Mouse (Mus musculus): ENCODE data around the gene Ubl3. TPM values are rescaled to one million over a fixed set of nuclear protein-coding genes. Genes with fewer than 3 reads are reported as not detected.

Gene Ubl3
- polyA plus RNA-seq, 1 experiment from 2014 or later: 76.6 TPM

GRCm38 (mm10) chr5:148505381-148505780 is 47.2 kb downstream of the Ubl3 start:
- ATAC-seq (ENCODE audit: low FRiP score): no peak
- H3K9me3 ChIP-seq (ENCODE audit: control insufficient read depth, low read length): no peaks in the 10 kb centered on the region
- 92% methylated on average over 17 of the region's 17 CpGs for WGBS

GRCm38 (mm10) chr5:148502237-148502636 is 50.4 kb downstream of the Ubl3 start:
- no peaks in the 10 kb centered on the region for H3K9me3 ChIP-seq (ENCODE audit: control insufficient read depth, low read length)
- H3K4me3 ChIP-seq (ENCODE audit: low read depth, low read length): no peak overlapping the region
- DNase-seq (ENCODE audit: low spot score) (no peak), ATAC-seq (ENCODE audit: low FRiP score) (no peak)
- no peaks in the 10 kb centered on the region for H3K36me3 ChIP-seq (ENCODE audit: control insufficient read depth, insufficient read depth, low read length)
- H3K9ac ChIP-seq (ENCODE audit: low read depth, low read length): no peak overlapping the region
- no peaks in the 10 kb centered on the region for H3K27me3 ChIP-seq (ENCODE audit: control insufficient read depth, insufficient read depth, low read length)
- no peaks in the 10 kb centered on the region for H3K4me1 ChIP-seq (replicated peaks; ENCODE audit: control insufficient read depth, insufficient read depth, low read length)
- no peak overlapping the region for H3K4me2 ChIP-seq (replicated peaks; ENCODE audit: low read depth, low read length)
- H3K27ac ChIP-seq (ENCODE audit: low read depth, low read length): no peak overlapping the region
- WGBS: 97% methylated on average over 6 of the region's 6 CpGs

More at GRCm38 (mm10) chr5:148505381-148505780, 47.2 kb downstream of the Ubl3 start:
- no peak for DNase-seq (ENCODE audit: low spot score)
- Histone ChIP-seq H3K27me3 (ENCODE audit: control insufficient read depth, insufficient read depth, low read length) (no peaks in the 10 kb centered on the region), H3K27ac (ENCODE audit: low read depth, low read length) (no peak overlapping the region), H3K4me2 (replicated peaks; ENCODE audit: low read depth, low read length) (no peak overlapping the region), H3K36me3 (ENCODE audit: control insufficient read depth, insufficient read depth, low read length) (no peaks in the 10 kb centered on the region), H3K4me1 (replicated peaks; ENCODE audit: control insufficient read depth, insufficient read depth, low read length) (no peaks in the 10 kb centered on the region), H3K4me3 (ENCODE audit: low read depth, low read length) (no peak overlapping the region), H3K9ac (ENCODE audit: low read depth, low read length) (no peak overlapping the region)

GRCm38 (mm10) chr5:148501228-148501957 is 51.2 kb downstream of the Ubl3 start:
- no peaks in the 10 kb centered on the region for H3K4me1 ChIP-seq (replicated peaks; ENCODE audit: control insufficient read depth, insufficient read depth, low read length)
- H3K36me3 ChIP-seq (ENCODE audit: control insufficient read depth, insufficient read depth, low read length): no peaks in the 10 kb centered on the region
- no peak for ATAC-seq (ENCODE audit: low FRiP score)
- no peak for DNase-seq (ENCODE audit: low spot score)
- H3K4me2 ChIP-seq (replicated peaks; ENCODE audit: low read depth, low read length): no peak overlapping the region
- H3K4me3 ChIP-seq (ENCODE audit: low read depth, low read length): no peak overlapping the region
- WGBS: 94% methylated on average over 6 of the region's 6 CpGs
- no peak overlapping the region for H3K9ac ChIP-seq (ENCODE audit: low read depth, low read length)
- H3K9me3 ChIP-seq (ENCODE audit: control insufficient read depth, low read length): no peaks in the 10 kb centered on the region
- H3K27me3 ChIP-seq (ENCODE audit: control insufficient read depth, insufficient read depth, low read length): no peaks in the 10 kb centered on the region
- no peak overlapping the region for H3K27ac ChIP-seq (ENCODE audit: low read depth, low read length)

- ATAC-seq (ENCODE audit: low FRiP score) (no peak), DNase-seq (ENCODE audit: low spot score) (no peak)
- 90% methylated on average over 8 of the region's 8 CpGs for WGBS
- no peak overlapping the region for H3K27ac ChIP-seq (ENCODE audit: low read depth, low read length)
- H3K9me3 ChIP-seq (ENCODE audit: control insufficient read depth, low read length): no peaks in the 10 kb centered on the region
- no peak overlapping the region for H3K9ac ChIP-seq (ENCODE audit: low read depth, low read length)
- H3K27me3 ChIP-seq (ENCODE audit: control insufficient read depth, insufficient read depth, low read length): no peaks in the 10 kb centered on the region
- no peaks in the 10 kb centered on the region for H3K36me3 ChIP-seq (ENCODE audit: control insufficient read depth, insufficient read depth, low read length)
- no peaks in the 10 kb centered on the region for H3K4me1 ChIP-seq (replicated peaks; ENCODE audit: control insufficient read depth, insufficient read depth, low read length)
- no peak overlapping the region for H3K4me3 ChIP-seq (ENCODE audit: low read depth, low read length)
- no peak overlapping the region for H3K4me2 ChIP-seq (replicated peaks; ENCODE audit: low read depth, low read length)
These were observed 52.1 kb downstream of the Ubl3 start for GRCm38 (mm10) chr5:148500516-148500915.

GRCm38 (mm10) chr5:148499616-148500015 is 53.0 kb downstream of the Ubl3 start:
- ATAC-seq (ENCODE audit: low FRiP score) (no peak), DNase-seq (ENCODE audit: low spot score) (no peak)
- H3K36me3 ChIP-seq (ENCODE audit: control insufficient read depth, insufficient read depth, low read length): no peaks in the 10 kb centered on the region
- no peak overlapping the region for H3K9ac ChIP-seq (ENCODE audit: low read depth, low read length)
- no peaks in the 10 kb centered on the region for H3K27me3 ChIP-seq (ENCODE audit: control insufficient read depth, insufficient read depth, low read length)
- no peak overlapping the region for H3K4me2 ChIP-seq (replicated peaks; ENCODE audit: low read depth, low read length)
- H3K9me3 ChIP-seq (ENCODE audit: control insufficient read depth, low read length): no peaks in the 10 kb centered on the region
- H3K27ac ChIP-seq (ENCODE audit: low read depth, low read length): no peak overlapping the region
- H3K4me1 ChIP-seq (replicated peaks; ENCODE audit: control insufficient read depth, insufficient read depth, low read length): no peaks in the 10 kb centered on the region
- WGBS: 81% methylated on average over 5 of the region's 5 CpGs
- H3K4me3 ChIP-seq (ENCODE audit: low read depth, low read length): no peak overlapping the region

GRCm38 (mm10) chr5:148495991-148496390 is 56.6 kb downstream of the Ubl3 start:
- no peak for DNase-seq (ENCODE audit: low spot score)
- ATAC-seq (ENCODE audit: low FRiP score): no peak
- Histone ChIP-seq H3K4me3 (ENCODE audit: low read depth, low read length) (no peak overlapping the region), H3K9me3 (ENCODE audit: control insufficient read depth, low read length) (no peaks in the 10 kb centered on the region), H3K4me2 (replicated peaks; ENCODE audit: low read depth, low read length) (no peak overlapping the region), H3K27ac (ENCODE audit: low read depth, low read length) (no peak overlapping the region), H3K9ac (ENCODE audit: low read depth, low read length) (no peak overlapping the region), H3K27me3 (ENCODE audit: control insufficient read depth, insufficient read depth, low read length) (no peaks in the 10 kb centered on the region), H3K4me1 (replicated peaks; ENCODE audit: control insufficient read depth, insufficient read depth, low read length) (no peaks in the 10 kb centered on the region), H3K36me3 (ENCODE audit: control insufficient read depth, insufficient read depth, low read length) (no peaks in the 10 kb centered on the region)
- WGBS: 88% methylated on average over 6 of the region's 6 CpGs

- Histone ChIP-seq H3K9ac (ENCODE audit: low read depth, low read length) (no peak overlapping the region), H3K4me2 (replicated peaks; ENCODE audit: low read depth, low read length) (no peak overlapping the region), H3K27ac (ENCODE audit: low read depth, low read length) (no peak overlapping the region), H3K36me3 (ENCODE audit: control insufficient read depth, insufficient read depth, low read length) (no peaks in the 10 kb centered on the region), H3K9me3 (ENCODE audit: control insufficient read depth, low read length) (no peaks in the 10 kb centered on the region), H3K4me1 (replicated peaks; ENCODE audit: control insufficient read depth, insufficient read depth, low read length) (no peaks in the 10 kb centered on the region), H3K27me3 (ENCODE audit: control insufficient read depth, insufficient read depth, low read length) (no peaks in the 10 kb centered on the region), H3K4me3 (ENCODE audit: low read depth, low read length) (no peak overlapping the region)
- 62% methylated on average over 10 of the region's 10 CpGs for WGBS
- DNase-seq (ENCODE audit: low spot score): peak; percentile 18
- no peak for ATAC-seq (ENCODE audit: low FRiP score)
These were observed 57.4 kb downstream of the Ubl3 start for GRCm38 (mm10) chr5:148495173-148495572.

GRCm38 (mm10) chr5:148494249-148494648 is 58.3 kb downstream of the Ubl3 start:
- Histone ChIP-seq H3K27me3 (ENCODE audit: control insufficient read depth, insufficient read depth, low read length) (no peaks in the 10 kb centered on the region), H3K4me3 (ENCODE audit: low read depth, low read length) (no peak overlapping the region), H3K36me3 (ENCODE audit: control insufficient read depth, insufficient read depth, low read length) (no peaks in the 10 kb centered on the region), H3K9me3 (ENCODE audit: control insufficient read depth, low read length) (no peaks in the 10 kb centered on the region), H3K4me1 (replicated peaks; ENCODE audit: control insufficient read depth, insufficient read depth, low read length) (no peaks in the 10 kb centered on the region), H3K27ac (ENCODE audit: low read depth, low read length) (no peak overlapping the region), H3K4me2 (replicated peaks; ENCODE audit: low read depth, low read length) (no peak overlapping the region), H3K9ac (ENCODE audit: low read depth, low read length) (no peak overlapping the region)
- ATAC-seq (ENCODE audit: low FRiP score) (no peak), DNase-seq (ENCODE audit: low spot score) (no peak)
- WGBS: 92% methylated on average over 5 of the region's 5 CpGs

- Histone ChIP-seq H3K36me3 (ENCODE audit: control insufficient read depth, insufficient read depth, low read length) (no peaks in the 10 kb centered on the region), H3K9me3 (ENCODE audit: control insufficient read depth, low read length) (no peaks in the 10 kb centered on the region), H3K4me3 (ENCODE audit: low read depth, low read length) (no peak overlapping the region), H3K4me2 (replicated peaks; ENCODE audit: low read depth, low read length) (no peak overlapping the region), H3K4me1 (replicated peaks; ENCODE audit: control insufficient read depth, insufficient read depth, low read length) (no peaks in the 10 kb centered on the region), H3K27me3 (ENCODE audit: control insufficient read depth, insufficient read depth, low read length) (no peaks in the 10 kb centered on the region), H3K27ac (ENCODE audit: low read depth, low read length) (no peak overlapping the region), H3K9ac (ENCODE audit: low read depth, low read length) (no peak overlapping the region)
- DNase-seq (ENCODE audit: low spot score) (no peak), ATAC-seq (ENCODE audit: low FRiP score) (no peak)
- WGBS: 97% methylated on average over 4 of the region's 4 CpGs
These were observed 59.6 kb downstream of the Ubl3 start for GRCm38 (mm10) chr5:148493025-148493424.

Measured in hindbrain, embryonic 11.5 days (tissue).